Mouse (Mus musculus): ENCODE data around the gene Tbcd. TPM values are rescaled to one million over a fixed set of nuclear protein-coding genes. Genes with fewer than 3 reads are reported as not detected.

Tbcd gene
- polyA plus RNA-seq, 1 experiment from 2014 or later: 21.2 TPM

- H3K4me3 ChIP-seq (ENCODE audit: low read depth, low read length): no peak overlapping the region
- no peak overlapping the region for H3K4me2 ChIP-seq (ENCODE audit: low read depth, low read length)
- TF ChIP-seq EP300 (IDR thresholded peaks at IDR 0.05; ENCODE audit: low read depth) (0 out of 2 replicates have a peak, but pooled peaks have one; percentile 44), CTCF (IDR thresholded peaks at IDR 0.05; ENCODE audit: low read depth) (no peak)
- no peaks in the 10 kb centered on the region for H3K9me3 ChIP-seq (ENCODE audit: low read length)
- H3K4me1 ChIP-seq (ENCODE audit: insufficient read depth): no peaks in the 10 kb centered on the region
- no peak for DNase-seq
- no peak overlapping the region for H3K9ac ChIP-seq (replicated peaks)
- peaks cover 44% of the 10 kb centered on the region for H3K36me3 ChIP-seq (replicated peaks; ENCODE audit: insufficient read depth, low read length)
- ATAC-seq: 0 out of 2 replicates have a peak, but pooled peaks have one; percentile 12
- H3K27ac ChIP-seq (ENCODE audit: low read depth): no peak overlapping the region
- no peaks in the 10 kb centered on the region for H3K27me3 ChIP-seq (ENCODE audit: insufficient read depth, low read length)
- 72% methylated on average over 3 of the region's 3 CpGs for WGBS (ENCODE audit: insufficient replicate concordance)
These were observed 164.3 kb downstream of the Tbcd start for GRCm38 (mm10) chr11:121615961-121616485.

GRCm38 (mm10) chr11:121616501-121616900, 164.8 kb downstream of the Tbcd start:
- no peaks in the 10 kb centered on the region for H3K4me1 ChIP-seq (ENCODE audit: insufficient read depth)
- no peaks in the 10 kb centered on the region for H3K9me3 ChIP-seq (ENCODE audit: low read length)
- no peaks in the 10 kb centered on the region for H3K27me3 ChIP-seq (ENCODE audit: insufficient read depth, low read length)
- ATAC-seq (peak; percentile 36), DNase-seq (no peak)
- H3K4me3 ChIP-seq (ENCODE audit: low read depth, low read length): no peak overlapping the region
- TF ChIP-seq EP300 (IDR thresholded peaks at IDR 0.05; ENCODE audit: low read depth): no peak
- 0 out of 2 replicates have a peak, but pooled peaks have one; percentile 6 for TF ChIP-seq CTCF (IDR thresholded peaks at IDR 0.05; ENCODE audit: low read depth)
- H3K9ac ChIP-seq (replicated peaks): no peak overlapping the region
- peaks cover 39% of the 10 kb centered on the region for H3K36me3 ChIP-seq (replicated peaks; ENCODE audit: insufficient read depth, low read length)
- H3K4me2 ChIP-seq (ENCODE audit: low read depth, low read length): no peak overlapping the region
- H3K27ac ChIP-seq (ENCODE audit: low read depth): no peak overlapping the region

GRCm38 (mm10) chr11:121617371-121617770, 165.6 kb downstream of the Tbcd start:
- Histone ChIP-seq H3K9me3 (ENCODE audit: low read length) (no peaks in the 10 kb centered on the region), H3K4me3 (ENCODE audit: low read depth, low read length) (no peak overlapping the region), H3K36me3 (replicated peaks; ENCODE audit: insufficient read depth, low read length) (peaks cover 42% of the 10 kb centered on the region), H3K4me1 (ENCODE audit: insufficient read depth) (no peaks in the 10 kb centered on the region), H3K9ac (replicated peaks) (no peak overlapping the region), H3K27ac (ENCODE audit: low read depth) (no peak overlapping the region), H3K27me3 (ENCODE audit: insufficient read depth, low read length) (no peaks in the 10 kb centered on the region), H3K4me2 (ENCODE audit: low read depth, low read length) (no peak overlapping the region)
- TF ChIP-seq EP300 (IDR thresholded peaks at IDR 0.05; ENCODE audit: low read depth) (no peak), CTCF (IDR thresholded peaks at IDR 0.05; ENCODE audit: low read depth) (no peak)
- DNase-seq: no peak
- ATAC-seq: no peak
- WGBS (ENCODE audit: insufficient replicate concordance): 83% methylated on average over 1 of the region's 1 CpGs

- ATAC-seq: no peak
- WGBS (ENCODE audit: insufficient replicate concordance): 82% methylated on average over 4 of the region's 4 CpGs
- Histone ChIP-seq H3K4me1 (ENCODE audit: insufficient read depth) (no peaks in the 10 kb centered on the region), H3K9ac (replicated peaks) (no peak overlapping the region), H3K4me2 (ENCODE audit: low read depth, low read length) (no peak overlapping the region), H3K36me3 (replicated peaks; ENCODE audit: insufficient read depth, low read length) (peaks cover 14% of the 10 kb centered on the region), H3K27ac (ENCODE audit: low read depth) (no peak overlapping the region), H3K27me3 (ENCODE audit: insufficient read depth, low read length) (no peaks in the 10 kb centered on the region), H3K9me3 (ENCODE audit: low read length) (no peaks in the 10 kb centered on the region), H3K4me3 (ENCODE audit: low read depth, low read length) (no peak overlapping the region)
- no peak for DNase-seq
- no peak for TF ChIP-seq CTCF (IDR thresholded peaks at IDR 0.05; ENCODE audit: low read depth)
- no peak for TF ChIP-seq EP300 (IDR thresholded peaks at IDR 0.05; ENCODE audit: low read depth)
These were observed 173.3 kb downstream of the Tbcd start for GRCm38 (mm10) chr11:121625007-121625406.

GRCm38 (mm10) chr11:121627521-121627920, 175.8 kb downstream of the Tbcd start:
- Histone ChIP-seq H3K4me3 (ENCODE audit: low read depth, low read length) (no peak overlapping the region), H3K4me1 (ENCODE audit: insufficient read depth) (no peaks in the 10 kb centered on the region), H3K4me2 (ENCODE audit: low read depth, low read length) (no peak overlapping the region), H3K27ac (ENCODE audit: low read depth) (no peak overlapping the region), H3K9ac (replicated peaks) (no peak overlapping the region), H3K27me3 (ENCODE audit: insufficient read depth, low read length) (no peaks in the 10 kb centered on the region), H3K36me3 (replicated peaks; ENCODE audit: insufficient read depth, low read length) (peaks cover 8% of the 10 kb centered on the region; the same call in 1 of the 2 replicates), H3K9me3 (ENCODE audit: low read length) (no peaks in the 10 kb centered on the region)
- no peak for TF ChIP-seq EP300 (IDR thresholded peaks at IDR 0.05; ENCODE audit: low read depth)
- no peak for TF ChIP-seq CTCF (IDR thresholded peaks at IDR 0.05; ENCODE audit: low read depth)
- 85% methylated on average over 5 of the region's 5 CpGs for WGBS (ENCODE audit: insufficient replicate concordance)
- DNase-seq: no peak
- no peak for ATAC-seq

GRCm38 (mm10) chr11:121629529-121629928, 177.8 kb downstream of the Tbcd start:
- DNase-seq (no peak), ATAC-seq (no peak)
- no peak overlapping the region for H3K9ac ChIP-seq (replicated peaks)
- no peaks in the 10 kb centered on the region for H3K4me1 ChIP-seq (ENCODE audit: insufficient read depth)
- WGBS (ENCODE audit: insufficient replicate concordance): 79% methylated on average over 6 of the region's 6 CpGs
- H3K4me2 ChIP-seq (ENCODE audit: low read depth, low read length): no peak overlapping the region
- H3K9me3 ChIP-seq (ENCODE audit: low read length): no peaks in the 10 kb centered on the region
- TF ChIP-seq EP300 (IDR thresholded peaks at IDR 0.05; ENCODE audit: low read depth) (no peak), CTCF (IDR thresholded peaks at IDR 0.05; ENCODE audit: low read depth) (no peak)
- peaks cover 8% of the 10 kb centered on the region; the same call in 1 of the 2 replicates for H3K36me3 ChIP-seq (replicated peaks; ENCODE audit: insufficient read depth, low read length)
- H3K27me3 ChIP-seq (ENCODE audit: insufficient read depth, low read length): no peaks in the 10 kb centered on the region
- H3K27ac ChIP-seq (ENCODE audit: low read depth): no peak overlapping the region
- no peak overlapping the region for H3K4me3 ChIP-seq (ENCODE audit: low read depth, low read length)

Measured in liver, postnatal 0 days (tissue).